Mouse (Mus musculus) bone marrow macrophage, adult 2 months (primary cell): ENCODE results near the gene Cdh12.

Experiments used
- CTCF ChIP-seq: IDR thresholded peaks from 2 replicates; pipeline ENCODE4 v1.5.1; 2012; ENCODE audit warnings: low read depth, mild to moderate bottlenecking, low read length, moderate library complexity
- POLR2A ChIP-seq: IDR thresholded peaks from 2 replicates; pipeline ENCODE4 v1.6.1; 2012; ENCODE audit warnings: mild to moderate bottlenecking, low read depth, low read length, borderline replicate concordance

GRCm38 (mm10) chr15:21555981-21556380 lies 1106.9 kb downstream of the Cdh12 start:
- TF ChIP-seq CTCF: no peak
- TF ChIP-seq POLR2A: no peak
